Mouse (Mus musculus) brain, embryonic 14.5 days (tissue): Measurements from ENCODE around the gene Pcif1.

Experiments used
- CTCF ChIP-seq: fragments of 200-500 bp; IDR thresholded peaks from 2 replicates; pipeline ENCODE4 v1.5.1; 2012; ENCODE audit warnings: inconsistent platforms, mild to moderate bottlenecking, moderate library complexity, borderline replicate concordance; ENCODE audit not compliant: insufficient read depth, insufficient read length; ENCODE audit errors: extremely low read depth
- POLR2A ChIP-seq: fragments of 200-500 bp; IDR thresholded peaks from 2 replicates; pipeline ENCODE4 v1.6.1; 2012; ENCODE audit warnings: mild to moderate bottlenecking, inconsistent platforms, borderline replicate concordance; ENCODE audit not compliant: poor library complexity, insufficient read depth, insufficient read length, severe bottlenecking; ENCODE audit errors: extremely low read depth

DNA sequence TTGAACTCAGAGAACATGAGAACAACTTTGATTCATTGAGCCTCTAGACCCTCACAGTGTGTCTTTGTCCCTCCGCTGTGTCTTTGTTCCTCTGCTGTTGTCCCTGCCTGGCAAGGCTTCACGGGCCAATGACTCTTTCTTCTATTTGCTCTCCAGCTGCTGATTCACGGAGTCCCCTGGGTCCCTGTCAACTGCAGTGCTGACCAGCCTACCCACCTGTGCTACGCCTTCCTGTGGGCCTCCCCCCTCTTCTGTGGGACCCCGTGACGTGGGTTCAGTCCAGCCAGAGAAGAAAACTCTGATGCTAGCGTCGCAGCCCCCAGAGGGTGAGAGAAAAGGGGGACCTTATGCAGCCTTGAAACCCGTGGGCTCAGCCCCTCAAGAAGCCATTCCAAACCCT, 3.5 kb downstream of the Pcif1 start:
- TF ChIP-seq CTCF (no peak), POLR2A (no peak)
